Mouse (Mus musculus) liver, adult 2 months (tissue): ENCODE data around the gene Wdr13. TPM values are rescaled to one million over a fixed set of nuclear protein-coding genes. Genes with fewer than 3 reads are reported as not detected.

Source experiments
- DNase-seq: peaks from one replicate; pipeline ENCODE4 v3.0.0-alpha.2; 2011; ENCODE audit warnings: low read depth, low spot score; ENCODE audit errors: extremely low read depth
- H3K27ac ChIP-seq: fragments of 200-500 bp; replicated peaks from 2 replicates; pipeline ENCODE4 v1.5.1; 2012; ENCODE audit warnings: low read depth, mild to moderate bottlenecking, control low read depth, inconsistent platforms, low read length; ENCODE audit not compliant: insufficient read depth
- H3K27me3 ChIP-seq: fragments of 200-500 bp; 2 replicates; pipeline ENCODE4 v1.6.1; 2012; ENCODE audit warnings: mild to moderate bottlenecking, moderate library complexity, low read length, inconsistent platforms; ENCODE audit not compliant: control insufficient read depth, insufficient read depth
- H3K36me3 ChIP-seq: fragments of 200-500 bp; 2 replicates; pipeline ENCODE4 v1.6.1; 2012; ENCODE audit warnings: low read length, inconsistent platforms; ENCODE audit not compliant: control insufficient read depth, insufficient read depth
- H3K4me1 ChIP-seq: fragments of 200-500 bp; 2 replicates; pipeline ENCODE4 v1.6.1; 2011; ENCODE audit warnings: low read length; ENCODE audit not compliant: control insufficient read depth, insufficient read depth
- H3K4me3 ChIP-seq: fragments of 200-500 bp; 2 replicates; pipeline ENCODE4 v1.5.1; 2011; ENCODE audit warnings: low read depth, mild to moderate bottlenecking, control low read depth, low read length, moderate library complexity; ENCODE audit not compliant: insufficient read depth
- H3K79me2 ChIP-seq: fragments of 200-500 bp; 2 replicates; pipeline ENCODE4 v1.6.1; 2012; ENCODE audit warnings: inconsistent platforms, mild to moderate bottlenecking, low read length, moderate library complexity; ENCODE audit not compliant: control insufficient read depth, insufficient read depth
- H3K9ac ChIP-seq: fragments of 200-500 bp; 2 replicates; pipeline ENCODE4 v1.6.1; 2012; ENCODE audit warnings: low read depth, mild to moderate bottlenecking, control low read depth, inconsistent platforms, low read length
- CTCF ChIP-seq: fragments of 200-500 bp; IDR thresholded peaks from 2 replicates; pipeline ENCODE4 v1.5.1; 2011; ENCODE audit warnings: low read depth, low read length, control low read depth
- POLR2A ChIP-seq: fragments of 200-500 bp; IDR thresholded peaks from 2 replicates; pipeline ENCODE4 v1.6.1; 2011; ENCODE audit warnings: low read length, control low read depth; ENCODE audit not compliant: insufficient read depth; ENCODE audit errors: extremely low read depth
- WGBS: fragments of 180-500 bp; shearing (Covaris S2); methylation state at CpG from one replicate; pipeline ENCODE4 v1.1.7; 2018; 5-methylcytosine and 5-hydroxymethylcytosine counted together
- polyA plus RNA-seq: library from polyadenylated mRNA; depleted of rRNA; stranded (reverse); fragments of >200 nt; gene quantifications from 2 replicates; pipeline ENCODE4 v1.2.3, GENCODE M21; 2012; rRNA removed
- total RNA-seq: library from RNA; depleted of rRNA; stranded (reverse); fragments of >200 nt; gene quantifications from 2 replicates; pipeline ENCODE4 v1.2.3, GENCODE M21; 2014; rRNA removed

Wdr13 gene
- 16.7 and 18.5 TPM in 2 replicates for total RNA-seq
- 44.1 and 49.8 TPM in 2 replicates for polyA plus RNA-seq

- WGBS = under 1% methylated on average over 36 of the region's 40 CpGs
Observed at GRCm38 (mm10) chrX:8132017-8132976, at the start of gene Wdr13. Gene Wdr13 (minus strand): TSS chrX:8132892.

DNA sequence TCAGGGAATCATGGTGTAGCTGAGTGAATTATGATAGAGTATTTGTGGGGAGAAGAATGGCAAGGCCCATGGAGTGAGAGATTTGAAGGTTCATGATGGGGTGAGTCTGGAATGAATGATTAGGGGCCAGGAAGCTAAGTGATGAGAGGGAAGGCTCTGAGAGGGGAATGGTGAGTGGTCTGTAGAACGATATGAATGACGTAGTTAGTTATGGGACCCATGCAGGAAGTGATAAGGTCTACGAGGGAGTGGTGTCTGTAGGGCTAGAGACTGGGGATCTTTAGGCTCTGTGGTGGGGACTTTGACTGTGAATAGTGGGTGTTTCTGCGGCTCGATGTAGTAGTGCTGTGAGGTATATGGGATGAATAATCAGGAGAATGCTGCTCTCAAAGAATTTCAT, 47.0 kb upstream of the Wdr13 start:
- Histone ChIP-seq H3K4me1 (peaks cover 12% of the 10 kb centered on the region), H3K27me3 (no peaks in the 10 kb centered on the region), H3K36me3 (peaks cover 3% of the 10 kb centered on the region; the same call in 1 of the 2 replicates), H3K9ac (no peak overlapping the region), H3K79me2 (no peaks in the 10 kb centered on the region; the same call in 1 of the 2 replicates), H3K27ac (no peak overlapping the region), H3K4me3 (no peak overlapping the region)
- no peak for DNase-seq
- TF ChIP-seq POLR2A (no peak), CTCF (no peak)
- whole genome bisulfite sequencing = 84% methylated on average over 5 of the region's 5 CpGs

More at GRCm38 (mm10) chrX:8132017-8132976, at the start of gene Wdr13:
- Histone ChIP-seq H3K4me3 (peak within 1 kb of the TSS; percentile 91), H3K36me3 (0 out of 2 replicates have a peak, but pooled peaks cover 5% of the 10 kb centered on the region), H3K27me3 (no peaks in the 10 kb centered on the region), H3K79me2 (peaks cover 2% of the 10 kb centered on the region; the same call in 1 of the 2 replicates), H3K27ac (peak within 1 kb of the TSS; percentile 90), H3K9ac (peak within 1 kb of the TSS; percentile 80), H3K4me1 (no peaks in the 10 kb centered on the region)
- DNase-seq = peak; percentile 89
- TF ChIP-seq CTCF (no peak), POLR2A (peak; percentile 45; the same call in 1 of the 2 replicates)

- Histone ChIP-seq H3K27ac (peak overlapping the region; percentile 42; the same call in 1 of the 2 replicates), H3K27me3 (no peaks in the 10 kb centered on the region), H3K4me1 (peaks cover 14% of the 10 kb centered on the region), H3K79me2 (no peaks in the 10 kb centered on the region; the same call in 1 of the 2 replicates), H3K36me3 (no peaks in the 10 kb centered on the region), H3K4me3 (no peak overlapping the region), H3K9ac (no peak overlapping the region)
- no peak for TF ChIP-seq CTCF
- TF ChIP-seq POLR2A = no peak
- peak; percentile 93 for DNase-seq
- 17% methylated on average over 2 of the region's 2 CpGs for WGBS
Observed at GRCm38 (mm10) chrX:8178871-8179270, 46.2 kb upstream of the Wdr13 start.

DNA sequence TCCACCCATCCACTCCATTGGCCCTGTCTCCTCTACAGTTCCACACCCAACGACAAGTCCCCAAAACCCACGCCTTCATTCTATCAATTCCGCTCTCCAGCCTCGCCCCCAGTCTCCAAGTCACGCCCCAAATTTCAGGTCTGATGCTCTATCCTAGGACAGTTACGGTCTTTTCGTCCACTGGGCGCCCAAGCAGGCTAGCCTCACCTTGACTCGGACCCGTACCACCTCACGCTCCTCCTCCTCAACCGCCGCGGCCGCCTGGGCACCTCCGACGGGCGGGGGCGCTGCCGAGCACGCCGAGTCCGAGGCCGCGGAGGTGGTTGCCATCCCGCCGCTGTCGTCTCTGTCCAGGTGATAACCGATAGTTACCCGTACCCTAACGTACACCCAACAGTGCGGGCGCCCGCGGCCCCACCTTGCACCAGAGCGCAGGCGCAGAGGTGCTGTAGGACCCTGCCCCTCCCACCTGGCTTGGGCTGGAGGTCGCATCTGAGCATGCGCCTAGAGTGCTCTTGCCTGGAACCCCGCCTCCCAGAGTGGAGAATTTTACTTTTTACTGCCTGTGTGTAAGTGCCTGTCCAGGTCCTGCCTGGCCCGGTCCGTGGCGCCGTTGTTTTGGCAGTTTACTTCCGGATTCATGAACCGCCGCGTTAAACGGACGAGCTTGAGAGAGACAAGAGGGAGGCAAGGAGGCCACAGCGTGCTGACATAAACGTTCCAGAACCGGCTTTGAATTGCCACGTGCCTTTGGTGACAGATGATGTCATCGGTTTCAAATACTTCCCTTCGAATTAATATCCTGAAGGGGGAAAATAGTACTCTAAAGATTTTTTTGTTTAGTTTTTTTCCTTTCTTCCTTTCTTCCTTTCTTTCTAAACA, 43.1 kb upstream of the Wdr13 start, which contains the start of gene Tbc1d25:
Tbc1d25 (minus strand) TSS at position 678 of the 882 bp plus-strand sequence.
- DNase-seq = peak; percentile 86
- WGBS = under 1% methylated on average over 53 of the region's 56 CpGs

GRCm38 (mm10) chrX:8175169-8175503, 42.4 kb upstream of the Wdr13 start:
- H3K9ac ChIP-seq = peak overlapping the region; percentile 82
- H3K27me3 ChIP-seq = no peaks in the 10 kb centered on the region
- 0% methylated on average over 4 of the region's 4 CpGs for WGBS
- H3K27ac ChIP-seq = peak overlapping the region; percentile 66
- peak overlapping the region; percentile 81; the same call in 1 of the 2 replicates for H3K4me3 ChIP-seq
- no peaks in the 10 kb centered on the region for H3K36me3 ChIP-seq
- H3K79me2 ChIP-seq = no peaks in the 10 kb centered on the region; the same call in 1 of the 2 replicates
- TF ChIP-seq POLR2A (no peak), CTCF (no peak)
- H3K4me1 ChIP-seq = peaks cover 8% of the 10 kb centered on the region
- DNase-seq = no peak

More for the DNA sequence above, 43.1 kb upstream of the Wdr13 start, which contains the start of gene Tbc1d25:
- H3K9ac ChIP-seq = peak within 1 kb of the TSS; percentile 82
- H3K4me1 ChIP-seq = peaks cover 8% of the 10 kb centered on the region
- peak within 1 kb of the TSS; percentile 81 for H3K4me3 ChIP-seq
- H3K79me2 ChIP-seq = no peaks in the 10 kb centered on the region; the same call in 1 of the 2 replicates
- H3K27me3 ChIP-seq = no peaks in the 10 kb centered on the region
- peak; percentile 38 for TF ChIP-seq CTCF
- TF ChIP-seq POLR2A = 0 out of 2 replicates have a peak, but pooled peaks have one; percentile 11
- no peaks in the 10 kb centered on the region for H3K36me3 ChIP-seq
- H3K27ac ChIP-seq = peak within 1 kb of the TSS; percentile 74
